Mouse (Mus musculus): ENCODE data around the gene Ifit1.

GRCm38 (mm10) chr19:34631487-34631886 is 9.2 kb upstream of the Ifit1 start:
- TF ChIP-seq CTCF (conservative IDR thresholded peaks at IDR 0.05; ENCODE audit: low read length) (no peak), NANOG (IDR thresholded peaks at IDR 0.05; ENCODE audit: borderline replicate concordance, low read length) (no peak), POU5F1 (IDR thresholded peaks at IDR 0.05; ENCODE audit: borderline replicate concordance, low read length) (no peak)

Data from E14TG2a.4 (cell line).